Mouse (Mus musculus) MEL (cell line): ENCODE results near the gene Slc32a1. TPM values are rescaled to one million over a fixed set of nuclear protein-coding genes. Genes with fewer than 3 reads are reported as not detected.

Experiments
- DNase-seq: peaks from one replicate; pipeline ENCODE4 v3.0.0; 2011; ENCODE audit warnings: low read depth, low spot score
- H3K27ac ChIP-seq: 2 replicates; pipeline ENCODE4 v1.5.1; 2012; ENCODE audit warnings: low read depth, mild to moderate bottlenecking, control low read depth, low read length, moderate library complexity; ENCODE audit not compliant: control insufficient read depth
- H3K27me3 ChIP-seq, 2 experiments: fragments of 150-350 bp in 1 of 2; sonication (generic) in 1 of 2; 2 replicates each; pipeline ENCODE4 v1.6.1; 2012; ENCODE audit warnings: low read length in 2 of 2, mild to moderate bottlenecking in 2 of 2, improper control_type of control experiment in 1 of 2, moderate library complexity in 1 of 2; ENCODE audit not compliant: insufficient read depth in 2 of 2, control insufficient read depth in 1 of 2
- H3K36me3 ChIP-seq, 2 experiments: 2 replicates each; pipeline ENCODE4 v1.6.1; 2012 to 2014; ENCODE audit warnings: low read length in 2 of 2, improper control_type of control experiment in 1 of 2, inconsistent platforms in 1 of 2, mild to moderate bottlenecking in 1 of 2; ENCODE audit not compliant: insufficient read depth in 2 of 2, control insufficient read depth in 1 of 2
- H3K4me1 ChIP-seq, 2 experiments: fragments of 150-350 bp in 1 of 2; sonication (generic) in 1 of 2; 2 replicates each; pipeline ENCODE4 v1.6.1; 2012; ENCODE audit warnings: low read length in 2 of 2, improper control_type of control experiment in 1 of 2, mild to moderate bottlenecking in 1 of 2; ENCODE audit not compliant: insufficient read depth in 2 of 2, control insufficient read depth in 1 of 2
- H3K4me3 ChIP-seq, 2 experiments: fragments of 150-350 bp in 1 of 2; sonication (generic) in 1 of 2; 2 replicates each; pipeline ENCODE4 v1.5.1; 2012; ENCODE audit warnings: low read depth in 2 of 2, low read length in 2 of 2, mild to moderate bottlenecking in 2 of 2, moderate library complexity in 2 of 2, control low read depth in 1 of 2, improper control_type of control experiment in 1 of 2; ENCODE audit not compliant: control insufficient read depth in 1 of 2, insufficient read depth in 1 of 2
- H3K79me2 ChIP-seq: 2 replicates; pipeline ENCODE4 v1.6.1; 2012; ENCODE audit warnings: mild to moderate bottlenecking, low read length, moderate library complexity; ENCODE audit not compliant: control insufficient read depth, poor library complexity, insufficient read depth
- H3K9ac ChIP-seq: 2 replicates; pipeline ENCODE4 v1.6.1; 2012; ENCODE audit warnings: low read depth, mild to moderate bottlenecking, control low read depth, low read length, moderate library complexity; ENCODE audit not compliant: control insufficient read depth, poor library complexity, severe bottlenecking
- H3K9me3 ChIP-seq: fragments of 150-350 bp; sonication (generic); replicated peaks from 2 replicates; pipeline ENCODE4 v1.6.1; 2012; ENCODE audit warnings: mild to moderate bottlenecking, low read length, improper control_type of control experiment, moderate library complexity; ENCODE audit not compliant: insufficient read depth
- CTCF ChIP-seq, 3 experiments: IDR thresholded peaks in 2 of 3; conservative IDR thresholded peaks in 1 of 3; 2 replicates each; pipeline ENCODE4 v1.5.1; 2011 to 2012; ENCODE audit warnings: low read length in 3 of 3, low read depth in 2 of 3, mild to moderate bottlenecking in 2 of 3, improper control_type of control experiment in 1 of 3, inconsistent platforms in 1 of 3, mixed read lengths in 1 of 3, moderate library complexity in 1 of 3; ENCODE audit not compliant: control insufficient read depth in 1 of 3, insufficient read depth in 1 of 3, poor library complexity in 1 of 3, severe bottlenecking in 1 of 3
- MAX ChIP-seq: IDR thresholded peaks from 2 replicates; pipeline ENCODE4 v1.6.1; 2011; ENCODE audit warnings: low read length, improper control_type of control experiment
- MAZ ChIP-seq: IDR thresholded peaks from 2 replicates; pipeline ENCODE4 v1.6.1; 2012; ENCODE audit warnings: low read depth, mild to moderate bottlenecking, inconsistent platforms, low read length, improper control_type of control experiment
- MYB ChIP-seq: IDR thresholded peaks from 2 replicates; pipeline ENCODE4 v1.6.1; 2011; ENCODE audit warnings: mild to moderate bottlenecking, low read depth, low read length, improper control_type of control experiment
- NELFE ChIP-seq: IDR thresholded peaks from 2 replicates; pipeline ENCODE4 v1.6.1; 2011; ENCODE audit warnings: low read depth, low read length, improper control_type of control experiment
- POLR2A ChIP-seq, 2 experiments: IDR thresholded peaks; 2 replicates each; pipeline ENCODE4 v1.6.1; 2011 to 2012; ENCODE audit warnings: low read length in 2 of 2, mild to moderate bottlenecking in 2 of 2, control low read depth in 1 of 2, improper control_type of control experiment in 1 of 2, low read depth in 1 of 2, moderate library complexity in 1 of 2; ENCODE audit not compliant: control insufficient read depth in 1 of 2, insufficient read depth in 1 of 2, poor library complexity in 1 of 2
- RAD21 ChIP-seq: IDR thresholded peaks from 2 replicates; pipeline ENCODE4 v1.6.1; 2011; ENCODE audit warnings: mild to moderate bottlenecking, low read depth, low read length, improper control_type of control experiment
- RCOR1 ChIP-seq: IDR thresholded peaks from 2 replicates; pipeline ENCODE4 v1.6.1; 2012; ENCODE audit warnings: low read depth, mild to moderate bottlenecking, inconsistent platforms, low read length, improper control_type of control experiment
- SMC3 ChIP-seq: IDR thresholded peaks from 2 replicates; pipeline ENCODE4 v1.6.1; 2011; ENCODE audit warnings: low read depth, low read length, improper control_type of control experiment
- USF1 ChIP-seq: IDR thresholded peaks from 2 replicates; pipeline ENCODE4 v1.6.1; 2014; ENCODE audit warnings: low read depth, mild to moderate bottlenecking, inconsistent platforms, low read length, improper control_type of control experiment, moderate library complexity
- ZC3H11A ChIP-seq: IDR thresholded peaks from 2 replicates; pipeline ENCODE4 v1.6.1; 2012; ENCODE audit warnings: low read depth, mild to moderate bottlenecking, inconsistent platforms, low read length, improper control_type of control experiment
- ZNF384 ChIP-seq: IDR thresholded peaks from 2 replicates; pipeline ENCODE4 v1.6.1; 2012; ENCODE audit warnings: low read depth, mild to moderate bottlenecking, inconsistent platforms, low read length, improper control_type of control experiment
- polyA plus RNA-seq, 2 experiments: library from polyadenylated mRNA; stranded (reverse) in 1 of 2; unstranded in 1 of 2; fragments of >175 nt in 1 of 2; fragments of >200 nt in 1 of 2; gene quantifications; 2 replicates each; pipeline versions ENCODE4 v1.2.1 to v1.2.4; 2012; ENCODE audit warnings: low replicate concordance in 2 of 2, low read depth in 1 of 2; ENCODE audit not compliant: insufficient read length in 2 of 2, insufficient read depth in 1 of 2, missing spikeins in 1 of 2
- total RNA-seq: library from RNA; depleted of rRNA; stranded (reverse); fragments of 300-350 nt; gene quantifications from 2 replicates; pipeline ENCODE4 v1.2.3, GENCODE M21; 2012

Slc32a1 gene
- total and polyA plus RNA-seq, 3 experiments, result not detected

DNA sequence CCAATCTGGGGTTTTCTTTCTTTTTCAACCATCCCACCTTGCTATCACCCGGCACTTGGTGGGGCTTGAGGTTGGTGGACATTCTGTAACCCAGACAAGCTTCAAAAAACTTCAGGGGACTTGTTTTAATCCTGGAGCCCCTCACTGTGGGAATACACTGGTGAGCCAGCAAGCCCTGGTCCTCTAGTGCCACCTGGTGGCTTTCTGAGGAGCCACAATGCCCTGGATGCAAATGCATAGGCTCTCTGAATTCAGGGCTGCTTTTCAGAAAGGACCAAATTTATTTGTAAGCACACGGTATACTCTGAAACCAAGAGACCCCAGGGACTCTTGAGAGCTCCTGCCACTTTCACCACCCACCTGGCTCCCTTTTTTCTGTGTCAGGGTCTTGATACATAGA is 31.3 kb downstream of the Slc32a1 start:
- Histone ChIP-seq H3K27ac (no peak overlapping the region), H3K36me3 (no peaks in the 10 kb centered on the region), H3K9ac (no peak overlapping the region), H3K9me3 (no peaks in the 10 kb centered on the region), H3K27me3 (no peaks in the 10 kb centered on the region), H3K79me2 (no peaks in the 10 kb centered on the region), H3K4me1 (no peaks in the 10 kb centered on the region), H3K4me3 (no peak overlapping the region)
- TF ChIP-seq RAD21 (peak; percentile 81), MAZ (no peak), SMC3 (peak; percentile 76), ZC3H11A (peak; percentile 41; the same call in 1 of the 2 replicates), POLR2A (IDR thresholded peaks at IDR 0.05; ENCODE audit: control insufficient read depth in 1 of 2, insufficient read depth in 1 of 2, low read depth in 1 of 2, low read length in 2 of 2, poor library complexity in 1 of 2) (peak in 1 of 2 experiments; percentile 17; a peak in 1 of 4 replicates), MAX (no peak), CTCF (IDR thresholded peaks at IDR 0.05 in 2 of 3, conservative IDR thresholded peaks at IDR 0.05 in 1 of 3; ENCODE audit: control insufficient read depth in 1 of 3, insufficient read depth in 1 of 3, low read depth in 2 of 3, low read length in 3 of 3, poor library complexity in 1 of 3, severe bottlenecking in 1 of 3) (peak; percentile 85 to 92 (median 91)), MYB (no peak)
- peak; percentile 64 for DNase-seq

DNA sequence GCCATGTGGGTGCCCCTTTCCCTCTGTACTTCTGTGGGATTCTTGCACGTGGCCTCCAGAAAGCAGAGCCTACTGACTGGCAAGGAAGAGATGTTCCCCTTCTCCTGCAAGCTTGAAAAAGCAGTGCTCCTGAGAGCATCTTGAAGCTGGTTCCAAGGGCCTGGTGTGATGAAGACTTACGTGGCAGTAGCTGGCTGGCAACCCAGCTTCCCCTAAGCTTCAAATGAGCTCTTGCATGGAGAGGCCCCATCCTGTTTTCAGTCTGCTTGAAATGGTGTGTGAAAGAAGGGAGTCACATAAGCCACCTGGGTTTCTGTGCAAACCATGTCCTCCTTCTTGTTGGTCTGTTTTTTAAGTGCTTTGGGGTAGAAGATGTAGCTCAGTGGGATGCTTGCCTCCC is 32.0 kb downstream of the Slc32a1 start:
- H3K4me3 ChIP-seq, result no peak overlapping the region
- H3K36me3 ChIP-seq, result no peaks in the 10 kb centered on the region
- H3K9me3 ChIP-seq, result no peaks in the 10 kb centered on the region
- H3K9ac ChIP-seq, result no peak overlapping the region
- no peaks in the 10 kb centered on the region for H3K79me2 ChIP-seq
- H3K27ac ChIP-seq, result no peak overlapping the region
- DNase-seq, result no peak
- no peaks in the 10 kb centered on the region for H3K4me1 ChIP-seq
- no peak for TF ChIP-seq RCOR1
- H3K27me3 ChIP-seq, result no peaks in the 10 kb centered on the region

DNA sequence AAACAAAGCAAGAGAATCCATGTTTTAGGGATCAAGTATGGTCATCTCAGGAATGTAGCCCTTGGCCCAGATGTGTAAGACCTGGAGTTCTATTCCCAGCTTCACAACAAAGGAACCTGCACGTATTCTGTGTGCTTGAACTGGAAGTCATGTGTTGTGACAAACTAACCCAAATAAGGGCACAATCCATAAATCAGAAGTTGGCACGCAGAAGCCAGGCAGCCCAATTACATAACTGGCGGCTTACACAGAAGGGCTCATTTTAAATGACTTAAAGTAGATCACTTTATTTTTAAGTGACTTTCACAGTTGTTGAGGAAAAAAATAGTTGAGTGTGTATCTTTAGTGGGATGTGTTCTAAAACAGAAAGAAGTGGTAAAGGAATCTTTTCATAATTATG is 33.2 kb downstream of the Slc32a1 start:
- no peak overlapping the region for H3K9ac ChIP-seq
- no peaks in the 10 kb centered on the region for H3K79me2 ChIP-seq
- no peaks in the 10 kb centered on the region for H3K27me3 ChIP-seq
- no peaks in the 10 kb centered on the region for H3K4me1 ChIP-seq
- no peak for DNase-seq
- H3K4me3 ChIP-seq, result no peak overlapping the region
- no peaks in the 10 kb centered on the region for H3K36me3 ChIP-seq
- TF ChIP-seq ZNF384 (no peak), NELFE (no peak), USF1 (no peak)
- H3K9me3 ChIP-seq, result no peaks in the 10 kb centered on the region
- no peak overlapping the region for H3K27ac ChIP-seq
